Mouse (Mus musculus) CD4-positive helper T cell, adult 2 months (primary cell): ENCODE data around the gene Stx1b.
"Not testable (repeated sequence)": the region's sequence is repeated elsewhere in the genome, so short reads cannot be mapped to it uniquely, and the experiment has no call there.

Experiments used
- DNase-seq: peaks from one replicate; pipeline ENCODE4 v3.0.0-alpha.2; 2012; ENCODE audit warnings: low read depth, missing footprints, low spot score

The Stx1b gene

GRCm38 (mm10) chr7:127776878-127777473 lies 47.4 kb downstream of the Stx1b start:
- peak; percentile 99 for DNase-seq

GRCm38 (mm10) chr7:127776426-127776825 lies 47.9 kb downstream of the Stx1b start, which contains the start of gene Setd1a:
Gene Setd1a, plus strand, starts transcription at chr7:127776670.
- peak; percentile 85 for DNase-seq

GRCm38 (mm10) chr7:127775837-127776236 lies 48.5 kb downstream of the Stx1b start:
- DNase-seq = not testable (repeated sequence)

- peak; percentile 87 for DNase-seq
These were observed 50.5 kb downstream of the Stx1b start for GRCm38 (mm10) chr7:127773664-127774384.

- no peak for DNase-seq
These were observed 51.8 kb downstream of the Stx1b start for GRCm38 (mm10) chr7:127772557-127772956.

- no peak for DNase-seq
These were observed 52.3 kb downstream of the Stx1b start for GRCm38 (mm10) chr7:127772080-127772479.

GRCm38 (mm10) chr7:127771262-127771661 lies 53.1 kb downstream of the Stx1b start:
- DNase-seq = no peak

GRCm38 (mm10) chr7:127770039-127770905 lies 54.1 kb downstream of the Stx1b start:
- DNase-seq = no peak

- peak; percentile 75 for DNase-seq
These were observed 54.7 kb downstream of the Stx1b start, which contains the start of gene Orai3 for GRCm38 (mm10) chr7:127769651-127770038. Gene Orai3, plus strand, starts transcription at chr7:127769815.

- DNase-seq = peak; percentile 86
These were observed 55.3 kb downstream of the Stx1b start for GRCm38 (mm10) chr7:127768997-127769593.

- DNase-seq = no peak
These were observed 55.9 kb downstream of the Stx1b start for GRCm38 (mm10) chr7:127768346-127768996.

GRCm38 (mm10) chr7:127767671-127768345 lies 56.5 kb downstream of the Stx1b start:
- DNase-seq = no peak

GRCm38 (mm10) chr7:127766851-127767609 lies 57.3 kb downstream of the Stx1b start:
- no peak for DNase-seq

GRCm38 (mm10) chr7:127765756-127766155 lies 58.6 kb downstream of the Stx1b start:
- no peak for DNase-seq

GRCm38 (mm10) chr7:127763642-127764041 lies 60.7 kb downstream of the Stx1b start:
- no peak for DNase-seq

GRCm38 (mm10) chr7:127761026-127761425 lies 63.3 kb downstream of the Stx1b start:
- DNase-seq = peak; percentile 57

- no peak for DNase-seq
These were observed 63.9 kb downstream of the Stx1b start for GRCm38 (mm10) chr7:127760478-127760877.

- DNase-seq = no peak
These were observed 64.6 kb downstream of the Stx1b start for GRCm38 (mm10) chr7:127759716-127760115.
